Mouse (Mus musculus) C3H10T1/2 (cell line): ENCODE measurements around the gene Olfr771. TPM values are rescaled to one million over a fixed set of nuclear protein-coding genes. Genes with fewer than 3 reads are reported as not detected.

Source experiments
- polyA plus RNA-seq, 2 experiments: library from polyadenylated mRNA; unstranded; fragments of >200 nt; fragmentation: generic; extraction: Trizol; gene quantifications; one replicate each; pipeline ENCODE4 v1.2.1; 2012; ENCODE audit warnings: missing spikeins in 2 of 2

The Olfr771 gene
- polyA plus RNA-seq = not detected

GRCm38 (mm10) chr10:129164651-129165050 is at the start of gene Olfr771:
Gene Olfr771, minus strand, starts transcription at chr10:129164751.

GRCm38 (mm10) chr10:129187319-129187718 is 22.8 kb upstream of the Olfr771 start, which contains the start of gene Olfr773:
Gene Olfr773, minus strand, starts transcription at chr10:129187419.

GRCm38 (mm10) chr10:129177821-129178220 is 13.3 kb upstream of the Olfr771 start, which contains the start of gene Olfr772:
Gene Olfr772, minus strand, starts transcription at chr10:129177921.

GRCm38 (mm10) chr10:129138898-129139297 is 25.7 kb downstream of the Olfr771 start, which contains the start of gene Olfr770:
Gene Olfr770, minus strand, starts transcription at chr10:129138998.

GRCm38 (mm10) chr10:129117761-129118160 is 46.8 kb downstream of the Olfr771 start, which contains the start of gene Olfr769:
Gene Olfr769, minus strand, starts transcription at chr10:129117861.

Other genes starting within 250 kb of the Olfr771 start
- gene Rdh5, start 241.9 kb downstream of the Olfr771 start, polyA plus RNA-seq = 10 to 100 TPM in 1 of 2 experiments, 1 to 10 TPM in 1; 6.5 to 25.9 TPM
- gene Bloc1s1, start 240.7 kb downstream of the Olfr771 start, polyA plus RNA-seq = 100 to 1,000 TPM; 303 to 605 TPM
- gene Itga7, start 230.9 kb downstream of the Olfr771 start, polyA plus RNA-seq = 1 to 10 TPM; 1.4 to 1.7 TPM
- under 1 TPM in 1 of 2 experiments, not detected in 1; 0.59 TPM for gene Mettl7b, start 203.8 kb downstream of the Olfr771 start, polyA plus RNA-seq
- not detected for gene Olfr9, start 175.3 kb downstream of the Olfr771 start, polyA plus RNA-seq
- not detected for gene Olfr763, start 154.0 kb downstream of the Olfr771 start, polyA plus RNA-seq
- gene Olfr764-ps1, start 124.9 kb downstream of the Olfr771 start, polyA plus RNA-seq = not detected
- gene Olfr765, start 114.8 kb downstream of the Olfr771 start, polyA plus RNA-seq = not detected
- not detected for gene Olfr766-ps1, start 95.8 kb downstream of the Olfr771 start, polyA plus RNA-seq
- not detected for gene Olfr767, start 81.8 kb downstream of the Olfr771 start, polyA plus RNA-seq
- not detected for gene Olfr768, start 65.4 kb downstream of the Olfr771 start, polyA plus RNA-seq
- not detected for gene Olfr769, start 46.9 kb downstream of the Olfr771 start, polyA plus RNA-seq
- not detected for gene Olfr770, start 25.8 kb downstream of the Olfr771 start, polyA plus RNA-seq
- not detected for gene Olfr772, start 13.2 kb upstream of the Olfr771 start, polyA plus RNA-seq
- not detected for gene Olfr773, start 22.7 kb upstream of the Olfr771 start, polyA plus RNA-seq
- not detected for gene Olfr774, start 71.5 kb upstream of the Olfr771 start, polyA plus RNA-seq
- gene Olfr775, start 83.7 kb upstream of the Olfr771 start, polyA plus RNA-seq = not detected
- not detected for gene Olfr776, start 94.4 kb upstream of the Olfr771 start, polyA plus RNA-seq
- gene Olfr777, start 106.7 kb upstream of the Olfr771 start, polyA plus RNA-seq = not detected
- not detected for gene Olfr780, start 153.4 kb upstream of the Olfr771 start, polyA plus RNA-seq
- not detected for gene Olfr781, start 164.1 kb upstream of the Olfr771 start, polyA plus RNA-seq
- gene Olfr782, start 184.1 kb upstream of the Olfr771 start, polyA plus RNA-seq = not detected
- under 1 TPM in 1 of 2 experiments, not detected in 1; 0.02 TPM for gene Olfr784, start 219.3 kb upstream of the Olfr771 start, polyA plus RNA-seq
- not detected for gene Olfr785, start 240.7 kb upstream of the Olfr771 start, polyA plus RNA-seq